9 mouse cellular contexts compared by ENCODE assay signal in genomic region chr11:110271745-110272144, GRCm38 (mm10). TPM values are rescaled to one million over a fixed set of nuclear protein-coding genes. Genes with fewer than 3 reads are reported as not detected.
DNase-seq lines count a peak whose midpoint lies in the region; ATAC-seq lines count a peak whose summit lies in the region.
"Had no signal": no experiment of that assay in that cellular context is flagged by ENCODE, and none has a peak within 500 bp of the region (broad histone marks: within the 10 kb centered on the region; RNA-seq: fewer than 3 reads in every experiment).

No protein-coding gene starts in this region.

- H3K9ac ChIP-seq in midbrain, embryonic 11.5 days (ENCODE audit: low read length): no peak overlapping the region

- 7% methylated on average over 5 of the region's 5 CpGs for WGBS in heart, embryonic 10.5 days
- 6% methylated on average over 5 of the region's 5 CpGs for WGBS in midbrain, embryonic 11.5 days

- H3K9me3 ChIP-seq in heart, embryonic 10.5 days: no peaks in the 10 kb centered on the region
- no peaks in the 10 kb centered on the region for H3K9me3 ChIP-seq in midbrain, embryonic 11.5 days (ENCODE audit: control insufficient read depth, low read length)

- no peaks in the 10 kb centered on the region for H3K4me1 ChIP-seq in heart, embryonic 10.5 days
- no peaks in the 10 kb centered on the region for H3K4me1 ChIP-seq in midbrain, embryonic 11.5 days (ENCODE audit: control insufficient read depth, insufficient read depth, low read length)

- DNase-seq in heart, postnatal 10 days: peak; percentile 64 to 80
- no peak for DNase-seq in heart, embryonic 10.5 days (ENCODE audit: low spot score)
- DNase-seq in adrenal gland, postnatal 36 days: peak; percentile 34 to 51
- peak; percentile 26 for DNase-seq in fibroblast of lung, adult 2 months (ENCODE audit: low read depth)
- peak; percentile 88 for DNase-seq in induced T-regulatory cell, adult 2 months (ENCODE audit: low read depth)
- peak; percentile 63 to 72 for DNase-seq in left cerebral cortex, postnatal 25 days (ENCODE audit: low spot score in 2 of 2)
- DNase-seq in midbrain, embryonic 11.5 days (ENCODE audit: low spot score, missing footprints): peak; percentile 95
- peak; percentile 19 to 43 for DNase-seq in spleen, postnatal 36 days (ENCODE audit: low spot score in 2 of 2)

- no peaks in the 10 kb centered on the region for H3K36me3 ChIP-seq in heart, embryonic 10.5 days
- no peaks in the 10 kb centered on the region for H3K36me3 ChIP-seq in midbrain, embryonic 11.5 days (ENCODE audit: control insufficient read depth, insufficient read depth, low read length)

- peak; percentile 65 for ATAC-seq in midbrain, embryonic 11.5 days (ENCODE audit: low FRiP score)

- H3K4me3 ChIP-seq in heart, embryonic 10.5 days: no peak overlapping the region
- H3K4me3 ChIP-seq in midbrain, embryonic 11.5 days (ENCODE audit: low read depth, low read length): no peak overlapping the region

- no peak overlapping the region for H3K27ac ChIP-seq in heart, embryonic 10.5 days
- no peak overlapping the region for H3K27ac ChIP-seq in midbrain, embryonic 11.5 days (ENCODE audit: low read depth, low read length)
- H3K27ac ChIP-seq: macrophage had no signal

- H3K4me2 ChIP-seq in midbrain, embryonic 11.5 days: no peak overlapping the region

- intact Hi-C loops in heart, postnatal 10 days (cut with DNase I): no loop called here
- intact Hi-C loops in left cerebral cortex, postnatal 25 days (cut with DNase I): loop anchor here (5.0 kb wide), 1 partner anchor 604 kb away; no protein-coding TSS in a partner anchor

- no peaks in the 10 kb centered on the region for H3K27me3 ChIP-seq in heart, embryonic 10.5 days (ENCODE audit: insufficient read depth, poor library complexity, severe bottlenecking)
- no peaks in the 10 kb centered on the region for H3K27me3 ChIP-seq in midbrain, embryonic 11.5 days (ENCODE audit: control insufficient read depth, insufficient read depth, low read length)

RNA-seq across cellular contexts. Expression of gene Abca6, which starts 20.2 kb away (rescaled TPM):
- total RNA-seq in heart, postnatal 10 days (2021): 1 to 10 TPM; 6.9 to 7.7 TPM
- polyA plus RNA-seq in heart, embryonic 10.5 days (2016; fragmentation: Nextera tagmentation; extraction: Ambion mirVana): 0.18 and 0.55 TPM in 2 replicates
- total RNA-seq in adrenal gland, postnatal 36 days (2021): 1 to 10 TPM; 2.9 to 3.5 TPM
- 1 to 10 TPM; 1.2 to 1.4 TPM for total RNA-seq in left cerebral cortex, postnatal 25 days (2021)
- polyA plus RNA-seq in midbrain, embryonic 11.5 days (2014; fragmentation: Nextera tagmentation; extraction: Ambion mirVana): 0.04 and 0.07 TPM in 2 replicates
